Mouse (Mus musculus): ENCODE measurements around the gene Lrrc36. TPM values are rescaled to one million over a fixed set of nuclear protein-coding genes. Genes with fewer than 3 reads are reported as not detected.

Gene Lrrc36
- polyA plus RNA-seq, 1 experiment from 2014 or later: 0.17 TPM

- H3K4me2 ChIP-seq (ENCODE audit: low read depth, low read length): no peak overlapping the region
- H3K4me1 ChIP-seq (ENCODE audit: control insufficient read depth, insufficient read depth, low read length): 0 out of 2 replicates have a peak, but pooled peaks cover 8% of the 10 kb centered on the region
- no peaks in the 10 kb centered on the region for H3K36me3 ChIP-seq (ENCODE audit: control insufficient read depth, insufficient read depth, low read length)
- no peak for ATAC-seq (ENCODE audit: insufficient read depth, low FRiP score)
- no peak overlapping the region for H3K27ac ChIP-seq (ENCODE audit: low read length)
- no peaks in the 10 kb centered on the region for H3K27me3 ChIP-seq (ENCODE audit: control insufficient read depth, insufficient read depth, low read length)
- no peaks in the 10 kb centered on the region for H3K9me3 ChIP-seq (replicated peaks; ENCODE audit: control insufficient read depth, low read length)
- no peak overlapping the region for H3K9ac ChIP-seq (ENCODE audit: low read length)
- no peak overlapping the region for H3K4me3 ChIP-seq (replicated peaks; ENCODE audit: low read length)
- 69% methylated on average over 5 of the region's 5 CpGs for WGBS
Observed at GRCm38 (mm10) chr8:105436218-105436617, 22.8 kb downstream of the Lrrc36 start.

- 0 out of 2 replicates have a peak, but pooled peaks cover 8% of the 10 kb centered on the region for H3K4me1 ChIP-seq (ENCODE audit: control insufficient read depth, insufficient read depth, low read length)
- no peak overlapping the region for H3K9ac ChIP-seq (ENCODE audit: low read length)
- H3K36me3 ChIP-seq (ENCODE audit: control insufficient read depth, insufficient read depth, low read length): no peaks in the 10 kb centered on the region
- 77% methylated on average over 5 of the region's 5 CpGs for WGBS
- H3K27me3 ChIP-seq (ENCODE audit: control insufficient read depth, insufficient read depth, low read length): no peaks in the 10 kb centered on the region
- H3K27ac ChIP-seq (ENCODE audit: low read length): no peak overlapping the region
- no peak overlapping the region for H3K4me2 ChIP-seq (ENCODE audit: low read depth, low read length)
- H3K9me3 ChIP-seq (replicated peaks; ENCODE audit: control insufficient read depth, low read length): no peaks in the 10 kb centered on the region
- ATAC-seq (ENCODE audit: insufficient read depth, low FRiP score): no peak
- no peak overlapping the region for H3K4me3 ChIP-seq (replicated peaks; ENCODE audit: low read length)
Observed at GRCm38 (mm10) chr8:105437078-105437748, 23.8 kb downstream of the Lrrc36 start.

- 42% methylated on average over 5 of the region's 5 CpGs for WGBS
- H3K4me2 ChIP-seq (ENCODE audit: low read depth, low read length): no peak overlapping the region
- ATAC-seq (ENCODE audit: insufficient read depth, low FRiP score): no peak
- no peaks in the 10 kb centered on the region for H3K36me3 ChIP-seq (ENCODE audit: control insufficient read depth, insufficient read depth, low read length)
- H3K9ac ChIP-seq (ENCODE audit: low read length): no peak overlapping the region
- no peaks in the 10 kb centered on the region for H3K27me3 ChIP-seq (ENCODE audit: control insufficient read depth, insufficient read depth, low read length)
- no peaks in the 10 kb centered on the region for H3K9me3 ChIP-seq (replicated peaks; ENCODE audit: control insufficient read depth, low read length)
- 0 out of 2 replicates have a peak, but pooled peaks cover under 1% of the 10 kb centered on the region for H3K4me1 ChIP-seq (ENCODE audit: control insufficient read depth, insufficient read depth, low read length)
- no peak overlapping the region for H3K4me3 ChIP-seq (replicated peaks; ENCODE audit: low read length)
- H3K27ac ChIP-seq (ENCODE audit: low read length): no peak overlapping the region
Observed at GRCm38 (mm10) chr8:105438865-105439264, 25.5 kb downstream of the Lrrc36 start.

- H3K36me3 ChIP-seq (ENCODE audit: control insufficient read depth, insufficient read depth, low read length): no peaks in the 10 kb centered on the region
- no peak overlapping the region for H3K4me3 ChIP-seq (replicated peaks; ENCODE audit: low read length)
- 12% methylated on average over 6 of the region's 6 CpGs for WGBS
- ATAC-seq (ENCODE audit: insufficient read depth, low FRiP score): no peak
- peaks cover 6% of the 10 kb centered on the region; the same call in 1 of the 2 replicates for H3K4me1 ChIP-seq (ENCODE audit: control insufficient read depth, insufficient read depth, low read length)
- H3K27me3 ChIP-seq (ENCODE audit: control insufficient read depth, insufficient read depth, low read length): no peaks in the 10 kb centered on the region
- no peak overlapping the region for H3K9ac ChIP-seq (ENCODE audit: low read length)
- H3K9me3 ChIP-seq (replicated peaks; ENCODE audit: control insufficient read depth, low read length): no peaks in the 10 kb centered on the region
- H3K27ac ChIP-seq (ENCODE audit: low read length): no peak overlapping the region
- no peak overlapping the region for H3K4me2 ChIP-seq (ENCODE audit: low read depth, low read length)
Observed at GRCm38 (mm10) chr8:105441433-105441832, 28.1 kb downstream of the Lrrc36 start.

- Histone ChIP-seq H3K4me1 (ENCODE audit: control insufficient read depth, insufficient read depth, low read length) (peaks cover 6% of the 10 kb centered on the region; the same call in 1 of the 2 replicates), H3K36me3 (ENCODE audit: control insufficient read depth, insufficient read depth, low read length) (no peaks in the 10 kb centered on the region), H3K4me2 (ENCODE audit: low read depth, low read length) (no peak overlapping the region), H3K4me3 (replicated peaks; ENCODE audit: low read length) (no peak overlapping the region), H3K9ac (ENCODE audit: low read length) (no peak overlapping the region), H3K27ac (ENCODE audit: low read length) (no peak overlapping the region), H3K27me3 (ENCODE audit: control insufficient read depth, insufficient read depth, low read length) (no peaks in the 10 kb centered on the region), H3K9me3 (replicated peaks; ENCODE audit: control insufficient read depth, low read length) (no peaks in the 10 kb centered on the region)
- ATAC-seq (ENCODE audit: insufficient read depth, low FRiP score): no peak
- 91% methylated on average over 5 of the region's 5 CpGs for WGBS
Observed at GRCm38 (mm10) chr8:105442661-105443060, 29.3 kb downstream of the Lrrc36 start.

GRCm38 (mm10) chr8:105445296-105446126, 32.1 kb downstream of the Lrrc36 start:
- 38% methylated on average over 11 of the region's 11 CpGs for WGBS
- no peaks in the 10 kb centered on the region for H3K9me3 ChIP-seq (replicated peaks; ENCODE audit: control insufficient read depth, low read length)
- H3K36me3 ChIP-seq (ENCODE audit: control insufficient read depth, insufficient read depth, low read length): no peaks in the 10 kb centered on the region
- ATAC-seq (ENCODE audit: insufficient read depth, low FRiP score): no peak
- H3K4me1 ChIP-seq (ENCODE audit: control insufficient read depth, insufficient read depth, low read length): peaks cover 6% of the 10 kb centered on the region; the same call in 1 of the 2 replicates
- H3K9ac ChIP-seq (ENCODE audit: low read length): no peak overlapping the region
- H3K27ac ChIP-seq (ENCODE audit: low read length): no peak overlapping the region
- H3K4me3 ChIP-seq (replicated peaks; ENCODE audit: low read length): no peak overlapping the region
- no peak overlapping the region for H3K4me2 ChIP-seq (ENCODE audit: low read depth, low read length)
- H3K27me3 ChIP-seq (ENCODE audit: control insufficient read depth, insufficient read depth, low read length): no peaks in the 10 kb centered on the region

GRCm38 (mm10) chr8:105446127-105446552, 32.8 kb downstream of the Lrrc36 start:
- Histone ChIP-seq H3K27ac (ENCODE audit: low read length) (no peak overlapping the region), H3K4me3 (replicated peaks; ENCODE audit: low read length) (no peak overlapping the region), H3K4me2 (ENCODE audit: low read depth, low read length) (no peak overlapping the region), H3K4me1 (ENCODE audit: control insufficient read depth, insufficient read depth, low read length) (peaks cover 6% of the 10 kb centered on the region; the same call in 1 of the 2 replicates), H3K9ac (ENCODE audit: low read length) (no peak overlapping the region), H3K9me3 (replicated peaks; ENCODE audit: control insufficient read depth, low read length) (no peaks in the 10 kb centered on the region), H3K27me3 (ENCODE audit: control insufficient read depth, insufficient read depth, low read length) (no peaks in the 10 kb centered on the region), H3K36me3 (ENCODE audit: control insufficient read depth, insufficient read depth, low read length) (no peaks in the 10 kb centered on the region)
- 31% methylated on average over 4 of the region's 4 CpGs for WGBS
- no peak for ATAC-seq (ENCODE audit: insufficient read depth, low FRiP score)

GRCm38 (mm10) chr8:105448188-105448587, 34.8 kb downstream of the Lrrc36 start:
- no peak overlapping the region for H3K4me3 ChIP-seq (replicated peaks; ENCODE audit: low read length)
- no peak overlapping the region for H3K27ac ChIP-seq (ENCODE audit: low read length)
- 82% methylated on average over 3 of the region's 3 CpGs for WGBS
- no peaks in the 10 kb centered on the region for H3K27me3 ChIP-seq (ENCODE audit: control insufficient read depth, insufficient read depth, low read length)
- H3K4me2 ChIP-seq (ENCODE audit: low read depth, low read length): no peak overlapping the region
- no peaks in the 10 kb centered on the region for H3K9me3 ChIP-seq (replicated peaks; ENCODE audit: control insufficient read depth, low read length)
- ATAC-seq (ENCODE audit: insufficient read depth, low FRiP score): no peak
- H3K9ac ChIP-seq (ENCODE audit: low read length): no peak overlapping the region
- no peaks in the 10 kb centered on the region for H3K36me3 ChIP-seq (ENCODE audit: control insufficient read depth, insufficient read depth, low read length)
- H3K4me1 ChIP-seq (ENCODE audit: control insufficient read depth, insufficient read depth, low read length): peaks cover 6% of the 10 kb centered on the region; the same call in 1 of the 2 replicates

GRCm38 (mm10) chr8:105448596-105448995, 35.2 kb downstream of the Lrrc36 start:
- Histone ChIP-seq H3K27me3 (ENCODE audit: control insufficient read depth, insufficient read depth, low read length) (no peaks in the 10 kb centered on the region), H3K9me3 (replicated peaks; ENCODE audit: control insufficient read depth, low read length) (no peaks in the 10 kb centered on the region), H3K9ac (ENCODE audit: low read length) (no peak overlapping the region), H3K4me3 (replicated peaks; ENCODE audit: low read length) (no peak overlapping the region), H3K36me3 (ENCODE audit: control insufficient read depth, insufficient read depth, low read length) (no peaks in the 10 kb centered on the region), H3K4me1 (ENCODE audit: control insufficient read depth, insufficient read depth, low read length) (peaks cover 6% of the 10 kb centered on the region; the same call in 1 of the 2 replicates), H3K27ac (ENCODE audit: low read length) (no peak overlapping the region), H3K4me2 (ENCODE audit: low read depth, low read length) (no peak overlapping the region)
- no peak for ATAC-seq (ENCODE audit: insufficient read depth, low FRiP score)
- 74% methylated on average over 5 of the region's 5 CpGs for WGBS
